Mouse (Mus musculus): ENCODE measurements around the gene Cyp4a31.
"Not testable (repeated sequence)": the region's sequence is repeated elsewhere in the genome, so short reads cannot be mapped to it uniquely, and the experiment has no call there.

The Cyp4a31 gene

GRCm38 (mm10) chr4:115563401-115563800 is at the start of gene Cyp4a31:
TSS of gene Cyp4a31 (plus strand) at chr4:115563649.
- CTCF ChIA-PET = no interaction called here

- CTCF ChIA-PET = not testable (repeated sequence)
Measured at GRCm38 (mm10) chr4:115513964-115514363, 49.5 kb upstream of the Cyp4a31 start.

- CTCF ChIA-PET = not testable (repeated sequence)
Measured at GRCm38 (mm10) chr4:115518000-115518399, 45.4 kb upstream of the Cyp4a31 start, which contains the start of gene Cyp4a10. TSS of gene Cyp4a10 (plus strand) at chr4:115518264.

- CTCF ChIA-PET = no interaction called here
Measured at GRCm38 (mm10) chr4:115519444-115519843, 44.0 kb upstream of the Cyp4a31 start.

- CTCF ChIA-PET = no interaction called here
Measured at GRCm38 (mm10) chr4:115521766-115522165, 41.7 kb upstream of the Cyp4a31 start.

GRCm38 (mm10) chr4:115545101-115545500 is 18.3 kb upstream of the Cyp4a31 start:
- CTCF ChIA-PET = no interaction called here

GRCm38 (mm10) chr4:115546141-115546828 is 17.2 kb upstream of the Cyp4a31 start:
- CTCF ChIA-PET = no interaction called here

- CTCF ChIA-PET = no interaction called here
Measured at GRCm38 (mm10) chr4:115552726-115553125, 10.7 kb upstream of the Cyp4a31 start.

GRCm38 (mm10) chr4:115555513-115555912 is 7.9 kb upstream of the Cyp4a31 start:
- CTCF ChIA-PET = no interaction called here

GRCm38 (mm10) chr4:115557861-115558561 is 5.4 kb upstream of the Cyp4a31 start:
- CTCF ChIA-PET = no interaction called here

GRCm38 (mm10) chr4:115561236-115561635 is 2.2 kb upstream of the Cyp4a31 start:
- CTCF ChIA-PET = not testable (repeated sequence)

GRCm38 (mm10) chr4:115564469-115565225 is 1.2 kb downstream of the Cyp4a31 start:
- CTCF ChIA-PET = not testable (repeated sequence)

GRCm38 (mm10) chr4:115575255-115575654 is 11.8 kb downstream of the Cyp4a31 start:
- CTCF ChIA-PET = no interaction called here

GRCm38 (mm10) chr4:115575776-115576175 is 12.3 kb downstream of the Cyp4a31 start:
- CTCF ChIA-PET = no interaction called here

GRCm38 (mm10) chr4:115583036-115583435 is 19.6 kb downstream of the Cyp4a31 start:
- CTCF ChIA-PET = no interaction called here

- CTCF ChIA-PET = no interaction called here
Measured at GRCm38 (mm10) chr4:115596357-115596756, 32.9 kb downstream of the Cyp4a31 start.

- CTCF ChIA-PET = no interaction called here
Measured at GRCm38 (mm10) chr4:115596824-115597336, 33.4 kb downstream of the Cyp4a31 start.

GRCm38 (mm10) chr4:115600611-115601010 is 37.2 kb downstream of the Cyp4a31 start, which contains the start of gene Cyp4a32:
TSS of gene Cyp4a32 (plus strand) at chr4:115600969.
- CTCF ChIA-PET = interaction anchor here (0.6 kb wide), 1 partner anchor 280 kb away, joined by 13 read pairs; no protein-coding TSS in a partner anchor

GRCm38 (mm10) chr4:115614005-115614404 is 50.6 kb downstream of the Cyp4a31 start:
- CTCF ChIA-PET = no interaction called here

- CTCF ChIA-PET = not testable (repeated sequence)
Measured at GRCm38 (mm10) chr4:115625560-115625959, 62.1 kb downstream of the Cyp4a31 start.
